Mouse (Mus musculus) erythroblast, adult 5-6 weeks (primary cell): ENCODE measurements around the gene Med16. TPM values are rescaled to one million over a fixed set of nuclear protein-coding genes. Genes with fewer than 3 reads are reported as not detected.

ENCODE experiments used
- ATAC-seq: replicated peaks from 2 replicates; pipeline ENCODE4 v1.8.0; 2016; ENCODE audit warnings: moderate number of reproducible peaks, mild to moderate bottlenecking, moderate TSS enrichment, inconsistent platforms; ENCODE audit not compliant: poor library complexity, low FRiP score, severe bottlenecking
- total RNA-seq, 2 experiments: library from RNA; stranded (forward) in 1 of 2; stranded (reverse) in 1 of 2; fragments of 150-400 nt in 1 of 2; fragments of 200-764, 138-1000 nt in 1 of 2; gene quantifications; 2 replicates each; pipeline versions ENCODE4 v1.2.3 to v1.2.4; 2015 to 2017; ENCODE audit warnings: low replicate concordance in 2 of 2

Med16 gene
- total RNA-seq (2015; ENCODE audit: low replicate concordance) (5.9 and 11.3 TPM in 2 replicates), total RNA-seq (2017; ENCODE audit: low replicate concordance) (4.7 and 9.1 TPM in 2 replicates)

DNA sequence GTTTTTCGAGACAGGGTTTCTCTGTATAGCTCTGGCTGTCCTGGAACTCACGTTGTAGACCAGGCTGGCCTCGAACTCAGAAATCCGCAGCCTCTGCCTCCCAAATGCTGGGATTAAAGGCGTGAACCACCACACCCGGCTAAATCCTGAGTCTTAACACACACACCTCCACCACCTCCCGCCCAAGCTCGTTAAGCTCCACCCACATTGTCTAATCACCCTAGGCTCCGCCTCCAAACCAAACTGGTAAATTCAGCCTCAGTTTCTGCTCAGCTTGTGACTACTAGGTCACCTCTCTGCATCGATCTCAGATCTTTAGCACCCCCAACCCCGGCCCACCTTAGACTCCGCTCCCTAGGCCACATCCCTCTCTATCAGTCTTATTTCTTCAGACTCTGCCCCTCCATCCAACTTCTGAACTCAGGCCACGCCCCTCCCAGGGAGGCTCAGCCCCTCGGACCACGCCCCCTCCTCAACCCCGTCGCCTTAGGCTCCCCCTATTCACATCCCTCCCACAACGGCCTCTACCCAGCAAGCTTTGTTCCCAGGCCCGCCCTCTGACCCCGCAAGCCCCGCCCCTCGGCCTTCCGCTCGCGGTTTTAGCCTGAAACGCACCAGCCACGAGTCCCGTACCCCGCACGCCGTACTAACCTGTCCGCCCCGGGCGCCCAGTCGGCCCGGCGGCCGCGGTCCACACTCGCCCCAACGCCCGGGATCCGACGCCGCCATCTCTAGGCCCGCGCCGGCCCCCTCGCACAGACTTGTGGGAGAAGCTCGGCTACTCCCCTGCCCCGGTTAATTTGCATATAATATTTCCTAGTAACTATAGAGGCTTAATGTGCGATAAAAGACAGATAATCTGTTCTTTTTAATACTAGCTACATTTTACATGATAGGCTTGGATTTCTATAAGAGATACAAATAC, at the start of gene Med16:
Gene Med16, minus strand, starts transcription at position 757 of the 925 bp plus-strand sequence.
- peak; percentile 84 for ATAC-seq

DNA sequence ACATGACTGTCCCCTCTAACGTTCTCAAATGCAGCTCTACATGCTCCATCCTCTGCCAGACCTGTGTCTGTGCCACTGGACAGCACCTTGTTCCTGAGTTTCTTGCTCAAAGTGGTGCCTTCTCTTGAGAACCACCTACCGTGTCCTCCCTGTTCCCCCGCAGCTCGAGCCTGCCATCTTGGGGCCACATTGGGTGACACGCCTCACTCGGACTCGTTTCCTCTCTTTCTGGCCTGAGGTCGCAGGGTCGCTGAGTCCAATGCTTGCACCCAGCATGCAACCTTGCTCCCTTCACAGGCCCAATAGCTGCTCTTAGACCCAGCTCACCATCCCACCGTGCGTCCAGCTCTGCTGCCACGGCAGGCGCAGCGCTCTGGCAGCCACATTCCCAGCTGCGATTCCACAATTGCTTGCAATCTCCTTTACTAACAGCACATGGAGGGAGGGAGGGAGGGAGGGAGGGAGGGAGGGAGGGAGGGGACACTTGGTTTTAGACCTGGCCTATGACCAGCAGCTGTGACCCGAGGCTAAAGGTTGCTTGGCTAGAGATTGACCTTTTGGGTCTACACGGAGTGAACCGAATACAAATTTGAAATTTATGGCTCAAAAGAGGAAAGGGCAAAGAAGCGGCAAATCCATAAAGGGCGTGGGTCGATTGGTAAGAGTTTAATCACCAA, 49.6 kb upstream of the Med16 start:
- ATAC-seq = peak; percentile 39

DNA sequence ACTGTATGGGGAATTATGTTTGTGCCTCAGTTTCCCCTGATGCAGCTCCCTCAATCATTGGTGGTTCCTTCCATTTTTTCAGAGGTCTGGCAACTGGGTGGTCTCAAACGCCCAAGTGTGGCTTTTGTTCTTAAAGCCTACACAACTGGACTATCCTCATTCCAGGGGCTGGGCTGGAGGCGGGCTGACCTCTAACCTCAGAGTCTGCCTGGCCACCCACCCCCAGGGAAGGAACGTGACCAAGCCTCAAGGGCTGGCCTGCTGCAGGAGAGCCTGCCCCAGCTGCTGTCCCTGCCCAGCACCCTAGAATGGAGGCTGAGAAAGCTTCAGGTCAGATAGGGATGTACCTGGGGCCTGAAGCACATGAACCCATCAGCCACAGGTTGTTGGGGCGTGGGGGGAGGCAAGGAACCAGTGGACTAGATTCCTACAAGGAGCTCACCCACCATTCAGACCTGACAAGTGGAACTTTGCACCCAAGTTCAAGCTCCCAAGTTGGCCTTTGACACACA, 48.0 kb upstream of the Med16 start:
- no peak for ATAC-seq

DNA sequence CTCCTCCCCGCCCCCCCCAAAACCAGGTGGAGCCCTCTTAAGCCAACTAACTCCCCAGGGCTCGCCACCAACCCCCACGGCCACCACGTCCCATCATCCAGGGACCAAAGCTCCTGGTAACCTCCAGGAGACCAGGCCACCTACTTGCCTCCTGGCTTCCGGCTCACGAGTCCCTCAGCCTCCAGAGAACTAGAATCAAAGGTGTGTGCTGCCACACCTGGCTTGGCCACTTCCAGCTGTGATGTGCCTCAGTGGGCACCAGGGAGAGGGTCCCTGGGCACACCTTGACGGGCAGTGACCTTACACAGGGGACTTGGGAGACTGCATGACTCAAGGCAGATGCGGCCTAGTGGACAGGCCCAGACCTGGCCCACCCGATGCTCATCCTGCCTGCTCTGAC, 47.0 kb upstream of the Med16 start:
- ATAC-seq = no peak

DNA sequence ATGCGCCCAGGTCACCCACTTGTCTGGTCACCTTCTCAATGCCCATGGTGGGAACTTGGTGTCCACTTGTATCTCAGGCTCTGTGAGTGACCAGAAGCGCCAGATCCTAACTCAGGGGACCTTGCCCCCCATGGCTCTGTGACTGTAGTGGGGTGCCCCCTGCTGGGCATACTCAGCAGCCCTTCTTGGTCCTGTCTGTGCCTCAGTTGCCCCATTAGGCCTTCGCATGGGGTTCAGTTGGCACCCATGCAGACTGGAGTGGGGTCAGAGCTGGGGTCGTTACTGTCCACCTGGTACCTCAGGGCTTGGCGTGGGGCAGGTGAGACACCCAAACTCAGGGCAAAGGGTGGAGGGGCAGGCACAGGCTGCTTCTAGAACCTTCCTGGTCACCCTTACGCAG, 45.2 kb upstream of the Med16 start:
- ATAC-seq = 0 out of 2 replicates have a peak, but pooled peaks have one; percentile 28

DNA sequence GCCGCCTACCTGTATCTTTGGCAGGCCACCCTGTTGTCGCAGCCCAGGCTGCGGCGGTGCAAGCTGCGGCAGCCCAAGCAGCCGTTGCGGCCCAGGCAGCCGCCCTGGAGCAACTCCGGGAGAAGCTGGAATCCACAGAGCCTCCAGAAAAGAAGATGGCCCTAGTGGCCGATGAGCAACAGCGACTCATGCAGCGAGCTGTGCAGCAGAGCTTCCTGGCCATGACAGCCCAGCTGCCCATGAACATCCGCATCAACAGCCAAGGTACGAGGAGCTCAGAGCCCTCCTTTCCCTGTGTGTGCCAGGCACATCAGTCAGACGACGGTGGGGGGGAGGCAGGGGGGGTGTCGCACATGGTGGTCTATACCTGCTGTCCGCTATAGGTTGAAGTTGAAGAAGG, 41.9 kb upstream of the Med16 start:
- ATAC-seq = no peak

DNA sequence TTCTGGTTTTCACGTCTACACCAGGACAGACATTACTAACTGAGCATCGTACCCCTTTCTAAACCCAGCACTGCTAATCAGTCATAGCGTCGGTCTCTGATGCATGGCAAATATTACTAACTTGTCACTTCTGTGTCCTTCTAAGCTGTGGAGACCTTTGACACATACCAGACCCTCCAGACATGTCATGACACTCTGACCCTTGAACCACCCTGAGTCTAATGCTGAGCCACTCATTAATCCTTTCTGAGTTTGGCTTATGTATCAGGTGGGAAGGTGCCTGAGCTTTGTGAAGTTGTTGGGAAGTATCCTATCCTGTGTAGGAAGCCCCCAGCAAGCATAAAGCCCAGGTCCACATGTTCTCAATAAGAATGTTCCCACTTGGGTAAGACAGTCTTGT, 41.1 kb upstream of the Med16 start:
- no peak for ATAC-seq

DNA sequence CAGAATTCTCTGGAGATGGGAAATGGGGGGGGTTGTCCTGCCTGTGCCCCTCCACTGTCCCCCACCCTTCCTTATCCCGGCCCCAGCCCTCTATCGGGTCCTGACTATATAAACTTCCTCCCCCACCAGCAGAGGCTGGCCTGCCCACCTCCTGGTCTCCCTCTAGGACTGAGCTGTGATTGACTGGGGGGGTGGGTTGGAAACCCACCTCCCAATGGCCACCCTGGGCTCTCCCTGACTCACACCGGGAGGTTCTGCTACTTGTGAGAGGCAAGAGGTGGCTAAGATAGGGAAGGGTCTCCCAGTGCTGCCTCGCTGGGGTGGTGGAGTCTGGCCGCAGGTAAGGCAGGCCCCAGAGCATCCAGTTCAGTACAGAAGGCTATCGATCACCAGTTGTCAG, 38.8 kb upstream of the Med16 start:
- no peak for ATAC-seq

DNA sequence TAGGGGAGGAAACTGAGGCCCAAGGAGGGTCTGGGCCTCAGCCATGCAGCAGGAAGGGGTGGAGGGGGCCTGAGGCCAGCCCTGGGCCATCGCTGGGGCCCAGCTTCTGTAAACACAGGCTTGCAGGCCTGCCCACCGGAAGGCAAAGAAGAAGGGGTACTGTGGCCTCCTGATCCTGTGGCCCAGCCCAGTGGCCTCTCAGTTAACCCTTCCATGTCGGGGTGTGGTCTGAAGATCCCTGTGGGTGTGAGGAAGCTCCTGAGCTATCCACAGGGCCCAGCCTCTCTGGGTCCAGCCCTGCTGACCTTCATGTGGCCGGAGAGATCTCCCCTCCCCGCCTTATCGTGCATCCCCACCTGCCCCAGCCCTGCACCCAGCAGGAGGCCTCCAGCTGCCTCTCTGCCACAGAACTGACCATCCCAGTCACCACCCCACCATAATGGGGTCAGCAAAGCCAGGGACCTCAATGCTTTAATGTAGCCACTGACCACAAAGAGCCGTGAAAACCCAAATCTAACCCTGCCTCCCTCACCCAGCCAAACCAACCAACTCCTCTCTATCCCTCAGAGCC, 38.1 kb upstream of the Med16 start:
- ATAC-seq = no peak

DNA sequence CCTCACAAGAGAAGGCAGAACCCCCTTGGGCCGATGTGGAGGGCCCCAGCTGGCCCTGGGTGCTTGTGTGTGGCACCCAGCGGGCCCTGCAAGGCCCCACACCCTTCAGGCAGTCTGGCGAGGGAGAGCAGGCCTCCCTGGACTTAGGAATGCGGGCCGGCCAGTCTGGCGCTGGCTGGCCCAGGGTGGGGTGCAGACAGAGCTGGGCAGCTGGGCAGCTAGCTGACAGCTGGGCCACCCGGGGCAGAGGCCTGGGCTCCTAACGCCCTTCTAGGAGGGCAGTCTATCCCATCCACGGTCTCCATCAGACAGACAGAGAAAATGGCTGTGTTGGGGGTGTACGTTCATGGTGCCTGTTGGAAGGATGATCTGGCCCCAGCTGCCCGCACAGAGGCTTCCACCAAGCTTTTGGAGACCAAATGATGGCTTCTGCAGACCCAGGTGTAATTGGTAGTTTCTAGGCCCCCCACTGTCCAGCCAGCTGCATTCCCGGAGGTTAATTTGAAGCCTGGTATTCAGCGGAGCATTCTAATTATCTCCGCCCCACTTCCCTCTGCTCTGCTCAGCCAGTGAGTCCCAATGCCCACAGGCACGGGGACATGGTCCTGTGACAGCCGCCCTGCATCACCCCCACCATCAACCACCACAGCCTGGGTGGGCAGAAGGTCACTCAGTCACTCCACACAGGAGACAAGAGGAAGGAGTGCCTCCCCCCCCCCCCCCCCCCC, 36.9 kb upstream of the Med16 start:
- ATAC-seq = no peak

DNA sequence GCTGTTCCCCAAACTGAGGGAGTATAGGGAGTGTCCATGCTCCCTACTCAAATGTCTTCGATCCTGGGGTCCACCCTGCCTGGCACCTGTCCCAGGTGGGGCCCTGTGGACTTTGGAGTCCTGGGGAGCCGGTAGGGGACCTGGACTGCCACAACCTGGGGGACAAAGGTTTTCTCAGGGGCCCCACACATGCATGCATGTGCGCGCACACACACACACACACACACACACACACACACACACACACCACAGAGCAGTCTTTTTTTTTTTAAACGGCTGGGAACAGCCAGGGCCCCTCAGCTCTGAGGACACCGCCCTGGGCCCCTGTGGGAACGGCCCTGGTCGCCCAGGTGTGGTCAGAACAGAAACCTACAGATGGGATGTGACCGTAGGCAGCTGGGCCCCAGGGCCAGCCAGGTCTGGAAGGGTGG, 34.8 kb upstream of the Med16 start:
- ATAC-seq = no peak

DNA sequence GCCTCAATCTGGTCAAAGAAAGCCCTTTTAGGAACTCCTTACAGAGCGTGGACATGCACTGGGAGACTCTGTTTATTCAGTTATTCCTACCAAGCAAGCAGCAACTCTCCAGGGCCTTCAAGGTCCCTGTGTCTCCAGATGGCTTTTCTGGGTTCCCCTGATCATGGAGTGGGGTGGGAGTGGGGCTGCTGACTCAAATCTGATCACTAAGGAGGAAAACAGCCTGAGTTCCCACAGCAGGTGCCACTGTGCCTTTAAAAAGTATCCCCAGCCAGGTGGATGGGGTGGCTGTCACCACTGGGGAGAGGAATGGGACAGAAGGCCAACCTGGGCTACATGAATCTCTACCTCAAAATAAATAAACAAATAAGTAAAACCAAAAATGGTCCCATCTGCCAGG, 34.3 kb upstream of the Med16 start:
- no peak for ATAC-seq

DNA sequence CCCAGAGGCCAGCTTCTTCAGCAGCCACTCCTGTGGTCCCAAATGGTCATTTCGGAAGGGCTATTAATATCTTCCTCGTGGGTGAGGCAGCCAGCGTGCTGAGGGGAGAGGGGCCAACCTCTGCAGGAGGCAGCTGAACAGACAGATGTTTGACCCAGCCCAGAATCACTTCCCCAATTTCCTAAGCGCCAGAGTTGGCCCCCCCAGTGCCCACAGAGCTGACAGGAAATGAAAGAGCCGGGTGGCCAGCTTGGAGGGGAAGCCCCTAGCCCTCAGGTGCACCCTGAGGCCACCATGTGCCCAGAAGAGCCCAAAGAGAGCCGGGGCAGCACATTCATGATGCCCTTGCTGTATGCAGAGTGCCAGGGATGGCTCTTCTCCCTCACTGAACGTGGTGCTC, 32.0 kb upstream of the Med16 start:
- no peak for ATAC-seq

DNA sequence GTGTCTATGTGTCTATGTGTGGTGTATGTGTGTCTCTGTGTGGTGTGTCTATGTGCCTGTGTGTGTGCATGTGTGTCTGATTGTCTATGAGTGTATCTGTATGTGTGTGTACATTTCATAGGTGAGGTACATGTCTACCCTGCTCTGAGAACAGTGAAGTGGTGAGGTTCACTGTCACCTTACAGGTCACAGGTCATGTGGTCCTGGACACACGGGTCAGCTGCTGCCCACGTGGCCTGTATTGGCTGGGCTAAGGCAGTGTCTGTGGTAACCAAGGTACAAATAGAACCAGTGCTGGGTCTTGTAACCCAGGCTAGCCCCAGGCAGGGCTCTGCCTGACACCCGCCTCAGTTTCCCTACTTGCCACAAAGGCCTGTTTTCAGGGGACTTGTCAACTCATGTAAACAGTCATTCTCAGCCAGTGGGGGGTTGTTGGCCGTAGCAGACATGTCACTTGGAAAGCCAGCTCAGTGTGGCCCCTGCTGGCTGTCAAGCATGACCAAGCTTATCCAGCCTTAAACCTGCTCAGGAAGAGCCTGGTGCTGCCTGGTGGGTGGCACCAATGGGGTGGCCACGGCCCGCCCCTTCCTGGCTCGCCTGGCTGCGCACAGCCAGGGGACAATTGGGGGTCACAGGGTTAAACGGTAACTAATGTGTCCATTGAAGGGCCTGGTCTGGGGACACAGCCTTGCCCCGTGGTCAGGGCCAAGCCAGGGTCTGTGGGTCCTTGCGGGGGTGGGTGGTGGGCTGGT, 29.2 kb upstream of the Med16 start:
- ATAC-seq = peak; percentile 33

DNA sequence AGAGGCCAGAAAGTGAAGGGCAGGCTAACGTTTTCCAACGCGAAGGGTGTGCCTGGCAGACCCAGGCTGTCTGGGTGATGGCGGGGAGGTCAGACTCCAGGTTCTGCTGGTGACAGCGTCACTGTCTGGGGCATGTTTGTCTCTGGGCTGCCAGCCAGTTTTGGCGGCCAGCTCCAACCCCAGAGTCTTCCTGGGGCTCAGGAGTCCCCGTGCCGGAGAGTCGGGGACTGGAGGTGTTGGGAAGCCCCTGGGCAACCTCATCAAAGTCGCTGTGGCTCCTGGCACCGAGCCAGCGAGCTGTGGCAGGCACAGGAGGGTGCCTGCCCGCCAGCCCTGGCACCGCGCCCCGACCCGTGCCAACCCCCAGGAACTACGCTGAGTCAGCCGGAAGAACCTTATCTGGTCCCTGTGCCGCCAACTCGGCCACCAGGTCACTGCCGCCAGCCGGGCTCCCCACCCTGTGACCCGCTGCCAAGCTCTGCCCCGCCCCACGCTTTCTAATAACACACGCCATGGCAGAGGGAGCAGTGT, 28.3 kb upstream of the Med16 start:
- peak; percentile 82 for ATAC-seq

DNA sequence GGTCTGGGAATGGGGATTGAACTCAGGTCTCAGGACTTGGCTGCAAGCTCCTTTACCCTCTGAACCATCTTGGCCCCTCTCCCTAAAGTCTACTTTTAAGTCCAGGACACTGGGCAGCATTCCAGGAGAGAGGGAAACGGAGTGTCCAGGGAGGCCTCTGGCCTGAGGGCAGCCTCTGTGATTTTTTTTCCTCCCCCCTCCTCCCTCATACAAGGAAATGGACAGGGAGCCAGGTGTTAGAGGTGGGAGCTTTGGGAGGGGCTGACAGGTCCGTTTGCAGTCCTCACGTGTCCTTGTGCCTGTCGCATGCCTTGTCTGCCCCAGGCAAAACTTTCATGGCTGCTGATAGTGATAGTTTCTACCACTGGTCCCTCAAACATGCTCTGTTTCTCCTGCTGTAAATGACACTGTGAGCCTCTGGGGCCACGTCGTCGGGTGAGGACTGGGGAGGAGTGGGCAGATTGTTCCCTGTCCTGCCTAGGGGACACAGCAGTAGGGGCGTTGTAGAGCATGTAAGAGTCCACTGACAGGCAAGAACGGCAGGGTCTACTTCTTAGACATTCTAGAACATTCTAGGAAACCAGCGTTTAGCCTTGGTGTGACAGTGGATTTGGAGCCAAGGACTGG, 27.7 kb upstream of the Med16 start:
- ATAC-seq = peak; percentile 22

DNA sequence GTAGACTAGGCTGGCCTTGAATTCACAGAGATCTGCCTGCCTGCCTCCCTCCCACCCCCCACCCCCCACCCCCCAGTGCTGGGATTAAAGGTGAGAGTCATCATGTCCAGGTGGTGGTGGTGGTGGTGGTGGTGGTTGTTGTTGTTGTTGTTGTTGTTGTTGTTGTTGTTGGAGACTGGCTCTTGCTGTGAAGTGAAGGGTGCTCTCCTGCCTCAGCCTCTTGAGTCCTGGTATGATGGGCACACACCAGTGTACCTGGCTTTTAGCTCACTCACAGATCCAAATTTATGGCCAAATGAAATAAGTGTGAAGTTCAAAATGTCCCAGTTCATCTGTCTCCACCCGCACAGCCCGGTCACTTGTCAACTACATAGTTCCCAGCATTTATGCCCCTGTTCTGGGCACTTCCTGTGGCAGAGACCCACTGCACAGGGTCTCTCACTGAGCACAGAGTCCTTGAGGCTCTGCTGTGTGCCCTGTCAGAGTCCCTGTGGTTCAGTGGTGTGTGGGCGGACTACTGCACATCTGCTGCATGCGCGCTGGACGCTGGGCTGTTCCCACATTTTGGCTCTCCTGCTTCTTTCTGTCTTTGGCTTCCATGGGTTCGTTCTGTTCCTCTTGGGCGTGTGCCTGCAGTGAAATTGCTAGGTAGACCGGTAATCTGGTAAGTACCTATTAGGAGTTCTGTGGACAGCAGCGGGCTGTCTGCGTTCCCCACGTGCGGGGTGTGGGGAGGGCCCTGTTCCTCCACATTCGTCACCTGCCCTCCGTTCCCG, 26.3 kb upstream of the Med16 start:
- no peak for ATAC-seq

DNA sequence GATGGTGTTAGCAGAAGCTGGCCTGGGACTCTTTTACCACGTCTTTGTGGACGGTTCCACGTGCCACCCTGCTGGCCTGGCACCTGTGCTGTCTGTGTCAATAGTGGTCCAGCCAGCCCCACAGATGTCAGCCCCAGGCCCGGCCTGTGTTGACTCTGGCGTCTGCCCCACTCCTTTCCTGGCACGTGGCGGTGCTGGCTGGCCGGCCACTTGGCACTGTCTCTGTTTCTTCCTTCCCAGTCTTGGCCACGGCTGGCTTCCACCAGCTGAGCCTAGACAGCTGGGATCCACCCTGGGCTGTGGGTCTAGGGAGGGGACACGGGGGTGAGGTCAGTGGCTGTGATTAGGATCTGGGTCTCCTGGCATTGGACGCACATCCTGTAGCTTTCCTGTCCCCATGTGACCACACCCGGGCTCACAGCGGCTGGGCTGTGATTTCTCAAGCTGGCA, 25.6 kb upstream of the Med16 start:
- ATAC-seq = no peak
